Mouse (Mus musculus) myocyte (in vitro differentiated cells): ENCODE measurements around the gene Plpp1.

Experiments
- CEBPB ChIP-seq: IDR thresholded peaks from 2 replicates; pipeline ENCODE4 v1.6.1; 2011; ENCODE audit warnings: mild to moderate bottlenecking, moderate library complexity; ENCODE audit not compliant: poor library complexity, insufficient read depth, severe bottlenecking
- E2F4 ChIP-seq: IDR thresholded peaks from one replicate; pipeline ENCODE4 v1.6.1; 2011; ENCODE audit warnings: mild to moderate bottlenecking, control low read depth, moderate library complexity; ENCODE audit not compliant: insufficient read depth
- MAX ChIP-seq: IDR thresholded peaks from one replicate; pipeline ENCODE4 v1.6.1; 2011; ENCODE audit warnings: low read depth, mild to moderate bottlenecking, control low read depth
- MYOD1 ChIP-seq, 3 experiments: IDR thresholded peaks; one replicate each; pipeline ENCODE4 v1.6.1; 2011; ENCODE audit warnings: control low read depth in 2 of 3, low read depth in 2 of 3, mild to moderate bottlenecking in 2 of 3, moderate library complexity in 1 of 3; ENCODE audit not compliant: insufficient read length in 2 of 3, control insufficient read depth in 1 of 3
- MYOG ChIP-seq, 3 experiments: IDR thresholded peaks; one replicate each; pipeline ENCODE4 v1.6.1; 2011; ENCODE audit warnings: control low read depth in 2 of 3, low read depth in 2 of 3, mild to moderate bottlenecking in 2 of 3; ENCODE audit not compliant: insufficient read length in 2 of 3, control insufficient read depth in 1 of 3, insufficient read depth in 1 of 3
- POLR2A ChIP-seq: IDR thresholded peaks from one replicate; pipeline ENCODE4 v1.6.1; 2011; ENCODE audit warnings: low read depth, mild to moderate bottlenecking, control low read depth, moderate library complexity; ENCODE audit not compliant: insufficient read length
- POLR2AphosphoS2 ChIP-seq: IDR thresholded peaks from one replicate; pipeline ENCODE4 v1.6.1; 2011; ENCODE audit warnings: low read depth, control low read depth; ENCODE audit not compliant: insufficient read length
- REST ChIP-seq: IDR thresholded peaks from one replicate; pipeline ENCODE4 v1.6.1; 2011; ENCODE audit warnings: mild to moderate bottlenecking, control low read depth, moderate library complexity; ENCODE audit not compliant: insufficient read depth, insufficient read length
- TCF12 ChIP-seq: IDR thresholded peaks from one replicate; pipeline ENCODE4 v1.6.1; 2011; ENCODE audit warnings: mild to moderate bottlenecking, control low read depth; ENCODE audit not compliant: poor library complexity, insufficient read depth, severe bottlenecking
- USF1 ChIP-seq: IDR thresholded peaks from one replicate; pipeline ENCODE4 v1.6.1; 2011; ENCODE audit warnings: low read depth, mild to moderate bottlenecking, control low read depth, moderate library complexity

DNA sequence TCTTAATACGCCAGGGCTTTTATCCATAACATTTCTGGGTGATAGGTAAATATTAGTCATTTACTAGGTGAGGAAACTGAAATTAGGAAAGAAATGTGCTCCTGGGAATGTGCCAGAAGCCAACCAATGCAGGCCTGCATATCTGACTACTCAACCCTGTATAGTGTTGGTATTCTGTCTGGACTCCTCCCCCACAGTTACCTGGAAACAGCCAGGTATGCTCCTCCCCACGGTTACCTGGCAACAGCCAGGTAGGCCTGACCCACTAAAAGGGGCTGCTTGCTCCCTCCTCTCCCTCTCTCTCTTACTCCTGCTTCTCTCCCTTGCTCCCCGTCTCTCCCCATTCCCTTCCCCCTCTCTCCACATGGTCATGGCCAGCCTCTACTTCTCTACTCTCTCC, 21.8 kb downstream of the Plpp1 start:
- TF ChIP-seq POLR2A = no peak
- TF ChIP-seq TCF12 = no peak
- no peak for TF ChIP-seq MAX
- no peak for TF ChIP-seq USF1
- TF ChIP-seq MYOG (IDR thresholded peaks at IDR 0.05; ENCODE audit: control insufficient read depth in 1 of 3, insufficient read depth in 1 of 3, insufficient read length in 2 of 3, low read depth in 2 of 3) = no peak
- no peak for TF ChIP-seq CEBPB
- no peak for TF ChIP-seq POLR2AphosphoS2
- TF ChIP-seq MYOD1 (IDR thresholded peaks at IDR 0.05; ENCODE audit: control insufficient read depth in 1 of 3, insufficient read length in 2 of 3, low read depth in 2 of 3) = no peak
- no peak for TF ChIP-seq REST
- TF ChIP-seq E2F4 = no peak
